Mouse (Mus musculus): Measurements from ENCODE around the gene Lipo1. TPM values are rescaled to one million over a fixed set of nuclear protein-coding genes. Genes with fewer than 3 reads are reported as not detected.

Lipo1 gene
- total RNA-seq (2023; ENCODE audit: inconsistent age) = not detected in 4 replicates

GRCm38 (mm10) chr19:33787359-33787758 lies at the start of gene Lipo1:
Gene Lipo1, minus strand, starts transcription at chr19:33787459.

GRCm38 (mm10) chr19:33761287-33762086 lies 25.8 kb downstream of the Lipo1 start, which contains the start of gene Lipo3:
Gene Lipo3, minus strand, starts transcription at chr19:33761951.

GRCm38 (mm10) chr19:33751259-33751658 lies 36.0 kb downstream of the Lipo1 start, which contains the start of gene Lipo2:
Gene Lipo2, minus strand, starts transcription at chr19:33751359.

Other genes with a start within 250 kb of the Lipo1 start
- gene Gm8978, start 162.2 kb downstream of the Lipo1 start, total RNA-seq (2023; ENCODE audit: inconsistent age) = not detected in 4 replicates
- gene Lipo2, start 36.1 kb downstream of the Lipo1 start, total RNA-seq (2023; ENCODE audit: inconsistent age) = not detected in 4 replicates
- gene Lipo3, start 25.5 kb downstream of the Lipo1 start, total RNA-seq (2023; ENCODE audit: inconsistent age) = 3.9 to 5.2 TPM (median 4.5 TPM) in 4 replicates
- not detected in 4 replicates for gene Lipf, start 173.7 kb upstream of the Lipo1 start, total RNA-seq (2023; ENCODE audit: inconsistent age)
- gene Lipk, start 220.8 kb upstream of the Lipo1 start, total RNA-seq (2023; ENCODE audit: inconsistent age) = not detected in 4 replicates

Measured in B cell, adult (primary cell).